Mouse (Mus musculus): ENCODE results near the gene Perp. TPM values are rescaled to one million over a fixed set of nuclear protein-coding genes. Genes with fewer than 3 reads are reported as not detected.
A peak's percentile ranks its signal among the peaks of the same experiment; 100 is the strongest.

Gene Perp
- total and polyA plus RNA-seq, 2 experiments from 2014 or later: 14.5 to 18.1 TPM

DNA sequence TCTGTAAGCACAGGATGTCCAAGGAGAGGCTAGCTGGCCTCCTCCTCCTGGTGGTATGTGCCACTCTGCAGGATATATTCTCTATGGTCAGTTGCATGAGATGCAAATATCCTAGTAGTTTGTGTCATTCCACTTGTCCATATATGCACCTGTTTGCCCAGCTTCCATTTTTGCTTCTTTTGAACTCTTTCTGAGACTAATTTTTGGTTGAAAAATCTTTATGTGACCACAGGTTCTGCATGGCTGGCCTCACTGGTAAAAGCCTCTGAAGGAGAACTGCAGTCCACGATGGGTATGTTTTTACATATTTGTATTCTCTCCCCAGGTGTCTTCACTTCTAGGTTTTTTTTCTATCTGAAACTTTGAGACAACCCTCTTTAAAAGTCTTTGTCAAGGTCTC lies 37.4 kb downstream of the Perp start:
- Histone ChIP-seq H3K27me3 (ENCODE audit: insufficient read depth, low read length) (no peaks in the 10 kb centered on the region), H3K4me3 (ENCODE audit: low read depth, low read length) (no peak overlapping the region), H3K9ac (no peak overlapping the region), H3K4me1 (ENCODE audit: insufficient read depth) (no peaks in the 10 kb centered on the region), H3K27ac (ENCODE audit: low read depth, low read length) (no peak overlapping the region), H3K4me2 (ENCODE audit: low read depth) (no peak overlapping the region), H3K9me3 (ENCODE audit: low read length) (no peaks in the 10 kb centered on the region), H3K36me3 (ENCODE audit: insufficient read depth) (no peaks in the 10 kb centered on the region)
- TF ChIP-seq CTCF (IDR thresholded peaks at IDR 0.05; ENCODE audit: low read depth): no peak
- WGBS: 86% methylated on average over 1 of the region's 1 CpGs
- ATAC-seq: no peak
- DNase-seq: no peak

- Histone ChIP-seq H3K9me3 (ENCODE audit: low read length) (no peaks in the 10 kb centered on the region), H3K9ac (no peak overlapping the region), H3K27me3 (ENCODE audit: insufficient read depth, low read length) (no peaks in the 10 kb centered on the region), H3K4me3 (ENCODE audit: low read depth, low read length) (no peak overlapping the region), H3K4me2 (ENCODE audit: low read depth) (no peak overlapping the region), H3K27ac (ENCODE audit: low read depth, low read length) (no peak overlapping the region), H3K4me1 (ENCODE audit: insufficient read depth) (no peaks in the 10 kb centered on the region), H3K36me3 (ENCODE audit: insufficient read depth) (no peaks in the 10 kb centered on the region)
- TF ChIP-seq CTCF (IDR thresholded peaks at IDR 0.05; ENCODE audit: low read depth): no peak
- DNase-seq: peak; percentile 36
- ATAC-seq: no peak
- WGBS: 78% methylated on average over 4 of the region's 4 CpGs
Observed at GRCm38 (mm10) chr10:18886918-18887625, 42.3 kb downstream of the Perp start.

DNA sequence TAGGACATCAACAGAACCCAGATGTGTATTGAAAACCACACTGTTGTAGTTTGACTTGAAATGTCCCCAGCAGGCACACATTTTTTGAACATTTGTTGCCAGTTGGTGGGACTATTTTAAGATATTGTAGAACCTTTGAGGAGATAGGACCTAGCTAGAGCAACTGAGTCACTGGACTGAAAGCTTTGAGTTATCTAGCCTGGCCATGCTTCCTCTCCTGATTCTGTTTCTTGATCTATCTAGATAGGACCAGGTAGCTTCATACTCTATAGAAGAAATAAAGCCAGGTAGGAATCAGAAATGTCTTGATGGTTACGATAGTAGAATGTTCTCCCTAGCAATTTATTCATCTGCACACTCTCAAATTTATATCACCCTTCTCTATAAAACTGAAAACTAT lies 43.9 kb downstream of the Perp start:
- 96% methylated on average over 1 of the region's 1 CpGs for WGBS
- DNase-seq: no peak
- Histone ChIP-seq H3K9ac (no peak overlapping the region), H3K9me3 (ENCODE audit: low read length) (no peaks in the 10 kb centered on the region), H3K27ac (ENCODE audit: low read depth, low read length) (no peak overlapping the region), H3K4me2 (ENCODE audit: low read depth) (no peak overlapping the region), H3K4me3 (ENCODE audit: low read depth, low read length) (no peak overlapping the region), H3K27me3 (ENCODE audit: insufficient read depth, low read length) (no peaks in the 10 kb centered on the region), H3K36me3 (ENCODE audit: insufficient read depth) (no peaks in the 10 kb centered on the region), H3K4me1 (ENCODE audit: insufficient read depth) (no peaks in the 10 kb centered on the region)
- ATAC-seq: no peak
- TF ChIP-seq CTCF (IDR thresholded peaks at IDR 0.05; ENCODE audit: low read depth): no peak

- Histone ChIP-seq H3K27me3 (ENCODE audit: insufficient read depth, low read length) (no peaks in the 10 kb centered on the region), H3K9ac (no peak overlapping the region), H3K9me3 (ENCODE audit: low read length) (no peaks in the 10 kb centered on the region), H3K36me3 (ENCODE audit: insufficient read depth) (no peaks in the 10 kb centered on the region), H3K4me1 (ENCODE audit: insufficient read depth) (no peaks in the 10 kb centered on the region), H3K4me2 (ENCODE audit: low read depth) (no peak overlapping the region), H3K27ac (ENCODE audit: low read depth, low read length) (no peak overlapping the region), H3K4me3 (ENCODE audit: low read depth, low read length) (no peak overlapping the region)
- 94% methylated on average over 1 of the region's 1 CpGs for WGBS
- DNase-seq: no peak
- no peak for TF ChIP-seq CTCF (IDR thresholded peaks at IDR 0.05; ENCODE audit: low read depth)
- ATAC-seq: no peak
Observed at GRCm38 (mm10) chr10:18889255-18889654, 44.4 kb downstream of the Perp start.

- ATAC-seq: no peak
- no peaks in the 10 kb centered on the region for H3K9me3 ChIP-seq (ENCODE audit: low read length)
- H3K36me3 ChIP-seq (ENCODE audit: insufficient read depth): no peaks in the 10 kb centered on the region
- no peaks in the 10 kb centered on the region for H3K4me1 ChIP-seq (ENCODE audit: insufficient read depth)
- H3K9ac ChIP-seq: no peak overlapping the region
- no peak overlapping the region for H3K27ac ChIP-seq (ENCODE audit: low read depth, low read length)
- no peak overlapping the region for H3K4me3 ChIP-seq (ENCODE audit: low read depth, low read length)
- DNase-seq: no peak
- no peak for TF ChIP-seq CTCF (IDR thresholded peaks at IDR 0.05; ENCODE audit: low read depth)
- H3K27me3 ChIP-seq (ENCODE audit: insufficient read depth, low read length): no peaks in the 10 kb centered on the region
- no peak overlapping the region for H3K4me2 ChIP-seq (ENCODE audit: low read depth)
Observed at GRCm38 (mm10) chr10:18891110-18891509, 46.3 kb downstream of the Perp start.

DNA sequence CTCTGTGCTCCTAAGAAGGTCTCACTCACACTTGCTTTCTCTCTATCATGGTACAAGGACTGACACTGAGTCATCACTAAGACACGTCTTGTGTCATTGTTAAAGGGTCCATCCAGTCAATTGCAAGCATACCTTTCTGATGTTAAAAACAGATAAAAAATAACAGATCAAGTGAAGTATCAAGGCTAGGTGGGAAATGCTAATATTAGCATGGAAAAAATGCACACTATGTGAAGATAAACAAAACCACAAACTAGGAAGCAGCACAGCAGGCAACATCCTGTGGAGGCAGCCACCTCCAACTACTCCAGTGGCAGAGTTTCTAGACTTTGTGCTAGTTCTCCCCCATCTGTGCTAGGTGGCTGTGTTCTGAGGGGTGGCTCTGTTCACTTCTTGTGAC lies 47.3 kb downstream of the Perp start:
- DNase-seq (no peak), ATAC-seq (no peak)
- no peak for TF ChIP-seq CTCF (IDR thresholded peaks at IDR 0.05; ENCODE audit: low read depth)
- Histone ChIP-seq H3K36me3 (ENCODE audit: insufficient read depth) (no peaks in the 10 kb centered on the region), H3K9me3 (ENCODE audit: low read length) (no peaks in the 10 kb centered on the region), H3K4me1 (ENCODE audit: insufficient read depth) (no peaks in the 10 kb centered on the region), H3K4me3 (ENCODE audit: low read depth, low read length) (no peak overlapping the region), H3K27me3 (ENCODE audit: insufficient read depth, low read length) (no peaks in the 10 kb centered on the region), H3K4me2 (ENCODE audit: low read depth) (no peak overlapping the region), H3K27ac (ENCODE audit: low read depth, low read length) (no peak overlapping the region), H3K9ac (no peak overlapping the region)
- 83% methylated on average over 1 of the region's 1 CpGs for WGBS

- no peak overlapping the region for H3K4me2 ChIP-seq (ENCODE audit: low read depth)
Observed at GRCm38 (mm10) chr10:18894259-18895166, 49.7 kb downstream of the Perp start.

More at GRCm38 (mm10) chr10:18894259-18895166, 49.7 kb downstream of the Perp start:
- H3K4me3 ChIP-seq (ENCODE audit: low read depth, low read length): no peak overlapping the region
- DNase-seq (peak; percentile 24), ATAC-seq (peak; percentile 82)
- WGBS: 51% methylated on average over 6 of the region's 6 CpGs
- H3K27me3 ChIP-seq (ENCODE audit: insufficient read depth, low read length): no peaks in the 10 kb centered on the region
- TF ChIP-seq CTCF (IDR thresholded peaks at IDR 0.05; ENCODE audit: low read depth): peak; percentile 21; the same call in 1 of the 2 replicates
- no peaks in the 10 kb centered on the region for H3K9me3 ChIP-seq (ENCODE audit: low read length)
- H3K4me1 ChIP-seq (ENCODE audit: insufficient read depth): no peaks in the 10 kb centered on the region
- H3K27ac ChIP-seq (ENCODE audit: low read depth, low read length): no peak overlapping the region
- H3K9ac ChIP-seq: no peak overlapping the region
- no peaks in the 10 kb centered on the region for H3K36me3 ChIP-seq (ENCODE audit: insufficient read depth)

All from forebrain, postnatal 0 days (tissue).